Mouse (Mus musculus) adrenal gland, postnatal 36 days (tissue): ENCODE results near the gene Tubg1. TPM values are rescaled to one million over a fixed set of nuclear protein-coding genes. Genes with fewer than 3 reads are reported as not detected.

Experiments
- DNase-seq, 2 experiments: peaks; one replicate each; pipeline ENCODE4 v3.0.0; 2021; ENCODE audit warnings: mixed read lengths in 1 of 2
- microRNA-seq: library from miRNA; unstranded; fragments of <30 nt; microRNA quantifications from one replicate; pipeline ENCODE4 v1.2.0, GENCODE M21; 2021
- total RNA-seq, 2 experiments: library from RNA; stranded (reverse); gene quantifications; 2 replicates each; pipeline ENCODE4 v1.2.3; 2021

The Tubg1 gene
- total RNA-seq, 2 experiments from 2014 or later, result 41.3 to 42.7 TPM

DNA sequence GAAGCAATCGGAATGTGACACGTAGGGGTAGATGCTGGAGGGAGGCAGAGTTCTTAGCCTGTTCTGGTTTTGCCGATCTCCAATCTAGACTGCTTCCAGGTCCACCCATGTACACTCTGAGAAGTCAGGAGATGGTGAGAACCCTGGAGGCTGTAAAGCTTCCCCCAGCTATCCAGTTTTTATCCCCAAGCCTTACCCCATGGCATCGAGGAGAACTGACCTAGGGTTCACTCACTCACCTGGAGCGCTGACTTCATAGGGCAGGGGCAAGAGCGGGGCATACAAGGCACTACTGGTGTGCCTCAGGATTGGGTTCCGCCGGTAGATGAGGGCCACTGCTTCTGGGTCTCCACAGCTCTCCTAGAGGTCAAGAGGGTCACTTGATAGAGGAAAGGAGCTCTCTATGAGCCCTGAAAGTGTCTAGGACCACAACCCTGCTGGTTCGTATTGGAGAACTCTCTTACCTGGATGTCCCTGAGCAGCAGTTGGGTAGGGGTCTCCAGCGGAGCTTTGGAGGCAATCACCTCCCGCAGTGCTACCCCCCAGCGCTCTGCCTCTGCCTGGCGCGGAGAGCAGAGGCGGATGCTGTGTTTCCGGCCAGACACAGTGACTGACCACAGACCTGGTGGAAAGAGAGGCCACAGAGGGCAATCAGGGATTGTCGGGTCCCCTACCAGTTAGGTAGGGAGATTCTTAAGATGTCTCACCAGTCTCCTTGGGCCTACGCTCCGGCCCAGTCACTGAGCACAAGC is 47.6 kb downstream of the Tubg1 start:
- DNase-seq, result no peak

- no peak for DNase-seq
These were observed 48.2 kb downstream of the Tubg1 start for GRCm38 (mm10) chr11:101167963-101168300.

- DNase-seq, result peak; percentile 67 to 79
These were observed 48.7 kb downstream of the Tubg1 start for GRCm38 (mm10) chr11:101168301-101168980.

DNA sequence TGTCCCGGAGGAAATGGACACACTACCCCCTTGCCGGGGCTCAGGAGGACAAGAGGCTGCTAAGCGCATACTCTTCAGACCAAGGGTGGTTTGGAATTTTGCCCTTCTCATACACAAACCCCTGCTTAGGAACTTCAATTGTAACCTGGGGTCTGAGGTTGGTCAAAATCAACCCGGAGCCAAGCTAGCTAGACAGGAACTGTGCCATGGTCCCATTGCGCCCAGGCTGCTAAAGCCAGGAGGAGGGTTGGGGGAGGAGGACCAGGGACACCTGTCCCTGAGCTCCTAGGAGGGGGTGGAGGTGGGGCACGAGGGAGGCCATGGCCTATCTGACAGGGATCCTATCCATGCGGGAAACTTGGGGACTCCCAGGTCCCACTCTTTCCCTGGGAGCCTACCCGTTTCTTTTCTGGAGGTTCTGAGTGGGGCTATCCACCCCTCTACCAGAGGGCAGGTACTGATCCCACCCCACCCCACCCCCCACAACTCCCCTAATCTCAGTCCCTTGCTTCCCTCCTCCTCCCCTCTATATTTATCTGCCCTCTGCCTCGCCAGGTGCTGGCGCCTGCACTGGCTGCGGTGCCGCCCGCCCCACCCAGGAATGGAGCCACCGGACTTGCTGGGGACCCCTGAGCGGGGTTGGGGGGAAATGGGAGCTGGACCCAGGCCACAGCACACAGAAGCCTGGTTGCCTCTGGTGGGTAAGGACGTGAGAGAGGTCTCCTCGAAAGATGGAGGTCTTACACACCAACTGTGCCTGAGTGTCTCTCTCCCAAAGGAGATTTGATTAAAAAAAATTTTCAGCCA is 49.8 kb downstream of the Tubg1 start:
- DNase-seq, result no peak

- DNase-seq, result peak; percentile 79 to 82
These were observed 50.6 kb downstream of the Tubg1 start, which contains the start of gene Cntnap1 for GRCm38 (mm10) chr11:101170354-101170810. TSS of gene Cntnap1 (plus strand) at chr11:101170523.

DNA sequence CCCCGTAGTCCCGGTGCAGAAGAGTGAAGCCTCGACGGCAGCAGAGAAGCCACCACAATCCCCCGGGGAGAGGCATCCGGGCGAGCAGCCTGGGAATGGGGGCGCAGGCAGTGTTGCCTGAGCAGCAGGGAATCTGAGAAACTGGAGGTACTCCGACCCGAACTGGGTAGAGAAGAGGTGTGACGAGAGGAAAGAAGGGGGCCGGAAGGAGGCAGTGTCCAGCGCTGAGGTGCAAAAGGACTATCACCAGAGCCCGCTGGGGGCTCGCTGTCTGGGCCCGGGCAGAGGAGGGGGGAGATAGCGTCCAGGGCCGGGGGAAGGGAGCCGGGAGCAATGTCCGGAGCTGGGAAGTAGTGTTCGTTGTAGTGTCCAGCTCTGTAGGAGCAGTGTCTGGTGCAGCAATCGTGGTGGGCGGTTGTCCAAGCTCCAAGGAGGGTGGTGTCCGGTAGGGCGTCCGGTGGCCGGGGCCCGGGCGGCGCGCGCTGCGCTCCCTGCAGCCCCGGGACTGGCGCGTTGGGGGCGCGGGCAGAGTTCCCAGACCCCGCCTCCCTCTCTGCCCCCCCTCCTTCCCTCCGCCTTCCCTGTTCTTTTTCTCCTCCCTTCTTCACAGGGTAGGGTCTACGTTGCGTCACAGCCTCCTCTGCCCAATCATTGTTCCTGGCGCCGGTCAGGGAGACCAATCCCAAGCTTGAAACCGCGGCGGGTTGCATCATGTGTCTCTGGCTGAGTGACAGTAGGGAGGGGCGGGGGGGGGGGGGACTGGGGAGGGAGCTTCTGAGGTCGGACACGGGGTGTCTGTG is 51.3 kb downstream of the Tubg1 start, which contains the start of gene Plekhh3:
TSS of gene Plekhh3 (minus strand) at position 541 of the 800 bp plus-strand sequence.
- peak; percentile 95 for DNase-seq

DNA sequence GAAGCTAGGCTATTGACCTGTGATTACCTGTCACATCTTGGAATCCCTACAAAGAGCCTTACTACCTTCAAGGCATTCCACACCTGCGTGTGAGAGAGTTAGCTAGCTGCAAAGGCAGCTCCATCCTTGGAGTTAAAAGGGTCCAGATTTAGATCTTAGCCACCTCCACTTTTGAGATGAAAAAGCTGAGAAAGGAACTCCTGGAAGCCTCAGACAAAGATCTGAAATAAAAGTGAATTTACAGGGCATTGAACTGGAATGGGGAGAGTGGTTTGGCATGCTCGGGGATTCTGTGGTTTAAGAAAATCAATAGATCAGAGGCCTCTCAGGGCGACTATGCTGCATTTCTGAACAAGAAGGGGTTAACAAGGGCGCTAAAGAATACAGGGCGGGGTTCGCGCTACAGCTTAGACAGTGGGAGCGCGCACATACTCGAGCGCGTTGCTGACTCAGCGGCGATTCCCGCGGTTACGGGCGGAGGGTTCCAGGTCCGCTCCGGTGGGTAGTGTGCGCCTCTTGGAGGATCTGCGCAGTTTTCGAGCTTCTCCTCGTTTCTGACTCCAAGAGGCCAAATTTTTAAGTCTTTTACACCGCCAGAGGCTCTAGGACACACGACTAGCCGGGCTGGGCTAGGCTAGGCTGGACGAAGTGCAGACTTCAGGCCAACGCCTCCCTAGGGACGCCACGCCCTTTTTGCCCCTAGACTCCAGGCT is 52.1 kb downstream of the Tubg1 start:
- peak; percentile 86 for DNase-seq

DNA sequence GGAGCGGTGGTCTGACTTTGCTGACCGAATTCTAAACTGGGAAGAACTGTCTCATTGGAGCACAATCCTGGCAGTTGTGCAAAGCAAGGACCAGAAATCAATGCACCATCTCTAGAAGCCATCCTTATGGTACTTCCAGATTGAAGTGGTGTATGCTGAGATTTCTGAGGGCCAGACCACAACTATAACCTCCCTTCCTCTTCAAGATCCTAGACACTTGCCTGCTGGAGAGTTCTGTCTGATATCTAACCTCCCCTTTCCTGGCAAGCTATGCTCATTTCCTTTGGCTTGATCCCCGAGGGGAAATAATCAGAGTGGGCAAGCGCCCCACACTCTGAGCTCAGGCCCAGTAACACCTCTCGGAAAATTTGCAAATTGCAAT is 52.7 kb downstream of the Tubg1 start:
- DNase-seq, result no peak

GRCm38 (mm10) chr11:101173112-101173511 is 53.4 kb downstream of the Tubg1 start:
- DNase-seq, result peak in 1 of 2 experiments; percentile 55

- DNase-seq, result peak; percentile 87 to 89
These were observed 54.1 kb downstream of the Tubg1 start for GRCm38 (mm10) chr11:101173631-101174388.

- peak in 1 of 2 experiments; percentile 46 for DNase-seq
These were observed 54.6 kb downstream of the Tubg1 start for GRCm38 (mm10) chr11:101174389-101174745.

GRCm38 (mm10) chr11:101174851-101175628 is 55.3 kb downstream of the Tubg1 start, which contains the start of gene Ccr10:
TSS of gene Ccr10 (minus strand) at chr11:101175443.
- DNase-seq, result no peak

DNA sequence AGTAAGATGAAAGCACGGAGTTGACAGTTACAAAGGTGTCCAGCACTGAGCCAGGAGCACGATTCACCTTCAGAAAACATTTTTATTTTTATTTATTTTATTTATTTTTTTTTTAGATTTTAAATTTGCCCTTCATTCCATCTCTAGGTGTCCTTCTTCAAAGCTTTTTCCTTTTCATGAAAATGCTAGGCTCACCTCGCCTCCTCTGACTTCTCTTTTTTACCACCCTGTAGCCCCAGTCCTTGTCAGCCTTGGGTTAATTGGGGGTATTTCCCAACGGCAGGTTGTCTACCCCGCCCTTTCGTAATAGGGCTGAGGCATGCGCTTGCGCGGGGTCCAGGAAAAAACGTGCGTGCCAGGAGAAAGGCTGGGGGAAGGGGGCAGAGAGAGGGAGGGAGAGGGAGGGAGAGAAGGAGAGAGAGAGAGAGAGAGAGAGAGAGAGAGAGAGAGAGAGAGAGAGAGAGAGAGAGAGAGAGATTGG is 55.9 kb downstream of the Tubg1 start:
- DNase-seq, result no peak

Small RNAs within 50 kb of the gene (microRNA-seq; reads per million reads assigned to microRNA genes)
- gene Gm27626, result not detected

Other genes with a start within 250 kb of the Tubg1 start
- gene Stat3, start 180.4 kb upstream of the Tubg1 start, total RNA-seq, result 100 to 1,000 TPM in 1 of 2 experiments, 10 to 100 TPM in 1; 74.2 to 109 TPM
- 100 to 1,000 TPM; 307 to 340 TPM for gene Cavin1, start 149.1 kb upstream of the Tubg1 start, total RNA-seq
- 100 to 1,000 TPM; 122 to 148 TPM for gene Atp6v0a1, start 110.5 kb upstream of the Tubg1 start, total RNA-seq
- 10 to 100 TPM; 36.3 to 47.0 TPM for gene Naglu, start 49.9 kb upstream of the Tubg1 start, total RNA-seq
- 1 to 10 TPM; 1.5 to 3.3 TPM for gene Hsd17b1, start 41.5 kb upstream of the Tubg1 start, total RNA-seq
- 100 to 1,000 TPM in 1 of 2 experiments, 10 to 100 TPM in 1; 71.3 to 111 TPM for gene Coasy, start 37.4 kb upstream of the Tubg1 start, total RNA-seq
- gene Mlx, start 32.7 kb upstream of the Tubg1 start, total RNA-seq, result 10 to 100 TPM; 50.1 to 63.1 TPM
- 1 to 10 TPM; 5.8 to 6.6 TPM for gene Psmc3ip, start 24.5 kb upstream of the Tubg1 start, total RNA-seq
- gene Retreg3, start within 50 bp of the Tubg1 start, total RNA-seq, result 10 to 100 TPM; 53.2 to 57.2 TPM
- gene Tubg2, start 36.0 kb downstream of the Tubg1 start, total RNA-seq, result 1 to 10 TPM; 5.9 to 7.0 TPM
- 1 to 10 TPM; 4.6 to 4.9 TPM for gene Cntnap1, start 50.6 kb downstream of the Tubg1 start, total RNA-seq
- 10 to 100 TPM; 21.5 to 30.0 TPM for gene Plekhh3, start 51.4 kb downstream of the Tubg1 start, total RNA-seq
- gene Ccr10, start 55.5 kb downstream of the Tubg1 start, total RNA-seq, result under 1 TPM in 1 of 2 experiments, not detected in 1; 0.43 TPM
- gene Ezh1, start 106.5 kb downstream of the Tubg1 start, total RNA-seq, result 10 to 100 TPM; 30.0 to 37.7 TPM
- gene Ramp2, start 126.1 kb downstream of the Tubg1 start, total RNA-seq, result 10 to 100 TPM; 39.5 to 61.8 TPM
- gene Vps25, start 133.8 kb downstream of the Tubg1 start, total RNA-seq, result 100 to 1,000 TPM in 1 of 2 experiments, 10 to 100 TPM in 1; 90.6 to 121 TPM
- gene Wnk4, start 140.6 kb downstream of the Tubg1 start, total RNA-seq, result 1 to 10 TPM; 1.5 to 2.5 TPM
- gene Cntd1, start 159.1 kb downstream of the Tubg1 start, total RNA-seq, result under 1 TPM; 0.23 to 0.26 TPM
- 10 to 100 TPM; 69.2 to 75.4 TPM for gene Coa3, start 159.2 kb downstream of the Tubg1 start, total RNA-seq
- gene Becn1, start 182.3 kb downstream of the Tubg1 start, total RNA-seq, result 100 to 1,000 TPM; 150 to 159 TPM
- gene Psme3, start 196.3 kb downstream of the Tubg1 start, total RNA-seq, result 100 to 1,000 TPM; 122 to 145 TPM
- 1 to 10 TPM; 4.6 to 7.1 TPM for gene Aoc2, start 205.1 kb downstream of the Tubg1 start, total RNA-seq
- gene Aoc3, start 210.7 kb downstream of the Tubg1 start, total RNA-seq, result 10 to 100 TPM; 40.4 to 67.8 TPM
- 1 to 10 TPM; 2.9 to 6.4 TPM for gene G6pc, start 247.6 kb downstream of the Tubg1 start, total RNA-seq